Mouse (Mus musculus): ENCODE data around the gene Rnf123. TPM values are rescaled to one million over a fixed set of nuclear protein-coding genes. Genes with fewer than 3 reads are reported as not detected.
A peak's percentile ranks its signal among the peaks of the same experiment; 100 is the strongest.
"Not testable (repeated sequence)": the region's sequence is repeated elsewhere in the genome, so short reads cannot be mapped to it uniquely, and the experiment has no call there.

The Rnf123 gene
- total RNA-seq, 2 experiments from 2014 or later = 134 to 139 TPM

GRCm38 (mm10) chr9:108044751-108045492 is 38.2 kb downstream of the Rnf123 start:
- no peak for DNase-seq (ENCODE audit: low spot score)

- DNase-seq (ENCODE audit: low spot score) = no peak
These were observed 47.6 kb downstream of the Rnf123 start for GRCm38 (mm10) chr9:108035331-108036156.

GRCm38 (mm10) chr9:108032126-108032525 is 51.0 kb downstream of the Rnf123 start:
- DNase-seq (ENCODE audit: low spot score) = no peak

GRCm38 (mm10) chr9:108027867-108028266 is 55.3 kb downstream of the Rnf123 start:
- no peak for DNase-seq (ENCODE audit: low spot score)

- DNase-seq (ENCODE audit: low spot score) = no peak
These were observed 56.6 kb downstream of the Rnf123 start for GRCm38 (mm10) chr9:108026584-108026983.

GRCm38 (mm10) chr9:108023216-108023615 is 59.9 kb downstream of the Rnf123 start:
- no peak for DNase-seq (ENCODE audit: low spot score)

- no peak for DNase-seq (ENCODE audit: low spot score)
These were observed 62.4 kb downstream of the Rnf123 start for GRCm38 (mm10) chr9:108020741-108021140.

- DNase-seq (ENCODE audit: low spot score) = no peak
These were observed 66.0 kb downstream of the Rnf123 start for GRCm38 (mm10) chr9:108017127-108017526.

GRCm38 (mm10) chr9:108013577-108013976 is 69.6 kb downstream of the Rnf123 start:
- DNase-seq (ENCODE audit: low spot score) = not testable (repeated sequence)

- no peak for DNase-seq (ENCODE audit: low spot score)
These were observed 72.8 kb downstream of the Rnf123 start for GRCm38 (mm10) chr9:108010385-108010784.

- no peak for DNase-seq (ENCODE audit: low spot score)
These were observed 75.1 kb downstream of the Rnf123 start for GRCm38 (mm10) chr9:108008041-108008440.

GRCm38 (mm10) chr9:108003531-108003890 is 79.6 kb downstream of the Rnf123 start:
- DNase-seq (ENCODE audit: low spot score) = no peak

- peak; percentile 37 for DNase-seq (ENCODE audit: low spot score)
These were observed 80.2 kb downstream of the Rnf123 start for GRCm38 (mm10) chr9:108002778-108003530.

GRCm38 (mm10) chr9:108001922-108002770 is 81.0 kb downstream of the Rnf123 start, which contains the start of gene Ip6k1:
TSS of gene Ip6k1 (plus strand) at chr9:108002501.
- peak; percentile 100 for DNase-seq (ENCODE audit: low spot score)

Small RNA genes within 50 kb of the gene (microRNA-seq; reads per million reads assigned to microRNA genes)
- gene Gm47303 (not detected), gene Mir7088 (not detected)

Other genes with a start within 250 kb of the Rnf123 start
- 10 to 100 TPM; 16.6 to 18.3 TPM for gene Rbm6, start 210.1 kb downstream of the Rnf123 start, total RNA-seq (2021)
- 10 to 100 TPM; 10.8 to 11.1 TPM for gene Mon1a, start 195.2 kb downstream of the Rnf123 start, total RNA-seq (2021)
- gene Mst1r, start 176.5 kb downstream of the Rnf123 start, total RNA-seq (2021) = under 1 TPM; 0.39 to 0.52 TPM
- gene Actl11, start 154.9 kb downstream of the Rnf123 start, total RNA-seq (2021) = not detected
- under 1 TPM; 0.26 to 0.34 TPM for gene Camkv, start 147.7 kb downstream of the Rnf123 start, total RNA-seq (2021)
- gene Traip, start 133.2 kb downstream of the Rnf123 start, total RNA-seq (2021) = under 1 TPM; 0.27 to 0.62 TPM
- gene Uba7, start 107.8 kb downstream of the Rnf123 start, total RNA-seq (2021) = 1 to 10 TPM; 2.6 to 2.8 TPM
- gene Gm20661, start 100.3 kb downstream of the Rnf123 start, total RNA-seq (2021) = not detected
- gene Inka1, start 97.5 kb downstream of the Rnf123 start, total RNA-seq (2021) = 1 to 10 TPM; 1.5 to 3.0 TPM
- not detected for gene Cdhr4, start 90.8 kb downstream of the Rnf123 start, total RNA-seq (2021)
- not detected for gene Gm20662, start 87.0 kb downstream of the Rnf123 start, total RNA-seq (2021)
- gene Ip6k1, start 80.8 kb downstream of the Rnf123 start, total RNA-seq (2021) = 10 to 100 TPM; 17.6 to 22.8 TPM
- 1 to 10 TPM; 4.0 to 4.4 TPM for gene Gmppb, start 34.1 kb downstream of the Rnf123 start, total RNA-seq (2021)
- 1 to 10 TPM; 1.8 to 2.0 TPM for gene Amigo3, start 30.2 kb downstream of the Rnf123 start, total RNA-seq (2021)
- not detected for gene Mst1, start 2.9 kb downstream of the Rnf123 start, total RNA-seq (2021)
- gene Apeh, start 11.3 kb upstream of the Rnf123 start, total RNA-seq (2021) = 10 to 100 TPM; 25.7 to 27.8 TPM
- under 1 TPM; 0.02 TPM for gene Bsn, start 107.0 kb upstream of the Rnf123 start, total RNA-seq (2021)
- gene Dag1, start 180.6 kb upstream of the Rnf123 start, total RNA-seq (2021) = 100 to 1,000 TPM; 166 to 173 TPM
- gene Nicn1, start 207.1 kb upstream of the Rnf123 start, total RNA-seq (2021) = 10 to 100 TPM; 12.3 to 13.1 TPM
- gene Amt, start 213.5 kb upstream of the Rnf123 start, total RNA-seq (2021) = 1 to 10 TPM in 1 of 2 experiments, under 1 TPM in 1; 0.83 to 1.0 TPM
- gene Rhoa, start 222.8 kb upstream of the Rnf123 start, total RNA-seq (2021) = 100 to 1,000 TPM in 1 of 2 experiments, 10 to 100 TPM in 1; 91.8 to 111 TPM
- 10 to 100 TPM; 28.0 to 35.6 TPM for gene Tcta, start 222.8 kb upstream of the Rnf123 start, total RNA-seq (2021)